Mouse (Mus musculus): ENCODE measurements around the gene Mrps11. TPM values are rescaled to one million over a fixed set of nuclear protein-coding genes. Genes with fewer than 3 reads are reported as not detected.

The Mrps11 gene
- polyA plus RNA-seq, 2 experiments, result 70.7 to 84.4 TPM

DNA sequence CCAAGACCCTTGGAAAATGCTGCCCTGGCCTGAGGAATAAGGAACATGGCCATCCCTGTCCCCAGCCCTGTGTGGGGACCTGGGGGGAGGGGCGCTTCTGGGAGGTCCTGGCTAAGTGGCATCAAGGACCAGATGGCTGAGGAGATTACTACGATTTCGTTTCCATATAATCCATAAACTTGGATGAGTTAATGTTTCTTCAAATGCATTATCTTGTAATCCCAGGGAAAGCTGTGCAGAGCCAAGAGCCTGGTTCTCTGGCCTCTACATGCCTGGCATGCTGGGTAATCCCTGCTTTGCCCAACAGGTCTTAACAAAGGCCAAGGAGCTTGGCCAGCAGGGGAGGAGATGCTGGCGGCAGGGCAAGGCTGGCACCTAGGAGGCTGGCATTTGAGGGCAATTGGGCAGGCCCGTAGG, 17.7 kb upstream of the Mrps11 start:
- H3K4me1 ChIP-seq (ENCODE audit: control insufficient read depth, insufficient read depth, low read length), result no peaks in the 10 kb centered on the region
- no peak for TF ChIP-seq POLR2A (IDR thresholded peaks at IDR 0.05; ENCODE audit: borderline replicate concordance, extremely low read depth, insufficient read depth, insufficient read length)
- 72% methylated on average over 5 of the region's 5 CpGs for WGBS
- no peak overlapping the region for H3K4me3 ChIP-seq (replicated peaks; ENCODE audit: low read length)
- no peak overlapping the region for H3K27ac ChIP-seq (replicated peaks; ENCODE audit: low read depth, low read length)
- H3K36me3 ChIP-seq (ENCODE audit: control insufficient read depth, insufficient read depth, low read length), result no peaks in the 10 kb centered on the region
- no peak overlapping the region for H3K9ac ChIP-seq (ENCODE audit: low read depth, low read length, severe bottlenecking)
- DNase-seq (ENCODE audit: low spot score) (no peak), ATAC-seq (ENCODE audit: low FRiP score, low read depth) (no peak)
- no peaks in the 10 kb centered on the region for H3K9me3 ChIP-seq (ENCODE audit: control insufficient read depth, low read length)
- H3K27me3 ChIP-seq (ENCODE audit: control insufficient read depth, insufficient read depth, low read length), result no peaks in the 10 kb centered on the region
- no peak overlapping the region for H3K4me2 ChIP-seq (replicated peaks; ENCODE audit: low read depth, low read length, severe bottlenecking)

DNA sequence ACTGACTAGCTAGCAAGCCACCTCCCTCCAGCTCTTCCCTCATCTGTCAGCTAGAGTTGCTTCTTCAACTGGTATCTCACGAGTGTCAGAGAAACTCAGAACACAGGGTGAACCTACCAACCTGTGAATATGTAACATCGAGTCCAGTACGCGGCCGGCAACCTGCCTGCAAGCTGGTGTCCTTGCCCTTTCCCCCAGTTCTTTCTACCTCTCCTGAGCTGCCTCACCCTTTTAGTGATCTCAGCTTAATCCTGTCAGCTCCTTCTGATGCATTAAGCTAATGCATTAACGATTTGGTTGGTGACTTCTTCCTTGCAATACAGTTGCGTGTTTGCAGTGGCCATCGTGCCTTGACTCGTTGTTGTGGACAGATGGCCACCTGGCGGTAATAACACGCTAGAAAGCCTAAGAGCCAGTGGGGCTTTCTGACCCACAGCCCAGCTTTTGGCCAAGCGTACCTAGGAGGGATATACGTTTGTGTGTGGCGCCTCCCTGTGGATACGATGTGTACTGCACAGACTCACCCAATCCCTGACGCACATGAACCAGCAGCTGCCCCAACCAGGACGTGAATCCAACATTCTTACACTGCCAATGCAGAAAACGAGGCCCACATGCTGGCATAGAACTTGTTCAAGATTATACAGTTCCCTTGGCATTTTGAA, 16.8 kb upstream of the Mrps11 start:
- Histone ChIP-seq H3K4me2 (replicated peaks; ENCODE audit: low read depth, low read length, severe bottlenecking) (no peak overlapping the region), H3K9me3 (ENCODE audit: control insufficient read depth, low read length) (no peaks in the 10 kb centered on the region), H3K36me3 (ENCODE audit: control insufficient read depth, insufficient read depth, low read length) (no peaks in the 10 kb centered on the region), H3K27ac (replicated peaks; ENCODE audit: low read depth, low read length) (no peak overlapping the region), H3K4me3 (replicated peaks; ENCODE audit: low read length) (no peak overlapping the region), H3K9ac (ENCODE audit: low read depth, low read length, severe bottlenecking) (no peak overlapping the region; the same call in 1 of the 2 replicates), H3K4me1 (ENCODE audit: control insufficient read depth, insufficient read depth, low read length) (no peaks in the 10 kb centered on the region), H3K27me3 (ENCODE audit: control insufficient read depth, insufficient read depth, low read length) (no peaks in the 10 kb centered on the region)
- WGBS, result 21% methylated on average over 18 of the region's 18 CpGs
- DNase-seq (ENCODE audit: low spot score) (peak; percentile 67), ATAC-seq (ENCODE audit: low FRiP score, low read depth) (peak; percentile 68)
- TF ChIP-seq POLR2A (IDR thresholded peaks at IDR 0.05; ENCODE audit: borderline replicate concordance, extremely low read depth, insufficient read depth, insufficient read length), result no peak

DNA sequence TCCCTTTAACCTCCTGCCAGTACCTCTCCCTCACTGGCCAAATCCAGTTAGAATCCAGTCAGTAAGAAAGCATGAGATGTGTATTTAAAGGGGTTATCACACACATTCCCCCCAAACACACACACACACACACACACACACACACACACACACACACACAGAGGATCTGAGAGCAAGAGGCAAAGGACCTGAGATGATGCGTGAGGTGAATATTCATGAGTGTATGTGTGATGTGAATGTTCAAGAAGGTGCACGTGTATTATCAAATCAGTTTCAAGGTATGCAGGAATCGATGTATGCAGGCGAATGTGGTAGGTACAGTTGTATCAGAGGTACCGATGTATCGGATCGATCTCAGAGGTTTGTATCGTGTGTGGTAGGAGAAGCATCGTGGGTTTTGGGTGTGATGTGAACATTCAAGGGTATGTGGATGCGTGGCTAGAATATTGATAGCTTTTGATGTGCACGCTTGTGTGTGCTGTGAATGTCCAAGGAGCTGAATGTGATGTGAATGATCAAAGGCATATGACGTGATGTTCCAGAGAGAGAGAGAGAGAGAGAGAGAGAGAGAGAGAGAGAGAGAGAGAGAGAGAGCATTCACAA, 14.9 kb upstream of the Mrps11 start:
- Histone ChIP-seq H3K27me3 (ENCODE audit: control insufficient read depth, insufficient read depth, low read length) (no peaks in the 10 kb centered on the region), H3K9me3 (ENCODE audit: control insufficient read depth, low read length) (no peaks in the 10 kb centered on the region), H3K4me3 (replicated peaks; ENCODE audit: low read length) (no peak overlapping the region), H3K4me1 (ENCODE audit: control insufficient read depth, insufficient read depth, low read length) (no peaks in the 10 kb centered on the region), H3K4me2 (replicated peaks; ENCODE audit: low read depth, low read length, severe bottlenecking) (no peak overlapping the region), H3K36me3 (ENCODE audit: control insufficient read depth, insufficient read depth, low read length) (peaks cover 3% of the 10 kb centered on the region), H3K27ac (replicated peaks; ENCODE audit: low read depth, low read length) (no peak overlapping the region), H3K9ac (ENCODE audit: low read depth, low read length, severe bottlenecking) (no peak overlapping the region)
- ATAC-seq (ENCODE audit: low FRiP score, low read depth) (no peak), DNase-seq (ENCODE audit: low spot score) (no peak)
- 86% methylated on average over 12 of the region's 12 CpGs for WGBS
- TF ChIP-seq POLR2A (IDR thresholded peaks at IDR 0.05; ENCODE audit: borderline replicate concordance, extremely low read depth, insufficient read depth, insufficient read length), result no peak

DNA sequence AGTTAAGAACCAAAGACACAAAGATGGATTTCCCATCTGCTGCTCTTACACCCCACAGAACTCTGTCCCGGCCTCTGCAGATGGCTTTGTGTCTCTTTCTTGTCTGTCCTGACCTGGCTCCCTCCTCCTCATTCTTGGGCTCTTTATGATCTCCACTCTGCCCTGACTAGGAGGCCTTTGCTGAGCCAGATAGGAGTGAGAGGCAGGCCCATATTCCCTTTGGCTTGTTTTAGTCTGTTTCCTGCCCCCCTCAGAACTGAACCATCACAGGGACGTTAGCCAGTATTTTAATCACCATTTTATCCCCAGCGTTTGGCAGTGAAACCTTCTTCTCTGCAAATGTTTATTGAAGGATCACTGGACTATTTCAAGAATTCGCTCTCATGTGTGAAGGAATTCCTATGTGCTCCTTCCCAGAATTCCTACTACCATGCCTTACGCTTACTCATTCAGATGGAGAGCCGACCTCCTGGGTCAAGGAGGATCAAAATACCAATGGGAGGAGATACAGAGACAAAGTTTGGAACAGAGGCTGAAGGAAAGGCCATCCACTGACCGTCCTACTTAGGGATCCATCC, 13.8 kb upstream of the Mrps11 start:
- DNase-seq (ENCODE audit: low spot score), result peak; percentile 8
- H3K4me2 ChIP-seq (replicated peaks; ENCODE audit: low read depth, low read length, severe bottlenecking), result no peak overlapping the region
- H3K36me3 ChIP-seq (ENCODE audit: control insufficient read depth, insufficient read depth, low read length), result peaks cover 14% of the 10 kb centered on the region
- no peak overlapping the region for H3K27ac ChIP-seq (replicated peaks; ENCODE audit: low read depth, low read length)
- 62% methylated on average over 7 of the region's 7 CpGs for WGBS
- H3K9me3 ChIP-seq (ENCODE audit: control insufficient read depth, low read length), result no peaks in the 10 kb centered on the region
- TF ChIP-seq POLR2A (IDR thresholded peaks at IDR 0.05; ENCODE audit: borderline replicate concordance, extremely low read depth, insufficient read depth, insufficient read length), result no peak
- no peak overlapping the region for H3K4me3 ChIP-seq (replicated peaks; ENCODE audit: low read length)
- no peaks in the 10 kb centered on the region for H3K27me3 ChIP-seq (ENCODE audit: control insufficient read depth, insufficient read depth, low read length)
- no peak overlapping the region for H3K9ac ChIP-seq (ENCODE audit: low read depth, low read length, severe bottlenecking)
- no peak for ATAC-seq (ENCODE audit: low FRiP score, low read depth)
- no peaks in the 10 kb centered on the region for H3K4me1 ChIP-seq (ENCODE audit: control insufficient read depth, insufficient read depth, low read length)

DNA sequence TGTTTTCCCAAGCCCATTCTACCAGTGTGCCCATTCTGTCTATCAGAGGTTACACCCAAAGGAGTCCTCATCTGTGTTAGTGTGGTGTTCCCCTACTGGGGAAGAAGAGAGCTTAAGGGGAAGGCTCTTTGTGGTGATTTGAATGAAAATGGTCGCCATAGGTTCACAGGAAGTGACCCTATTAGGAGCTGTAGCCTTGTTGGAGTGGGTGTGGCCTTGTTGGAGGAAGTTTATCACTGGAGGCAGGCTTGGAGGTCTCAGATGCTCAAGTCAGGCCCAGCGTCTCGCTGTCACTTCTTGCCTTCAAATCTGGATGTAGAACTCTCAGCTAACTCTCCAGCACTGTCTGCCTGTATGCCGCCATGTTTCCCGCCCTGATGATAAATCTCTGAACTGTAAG, 12.0 kb upstream of the Mrps11 start:
- ATAC-seq (ENCODE audit: low FRiP score, low read depth), result no peak
- TF ChIP-seq POLR2A (IDR thresholded peaks at IDR 0.05; ENCODE audit: borderline replicate concordance, extremely low read depth, insufficient read depth, insufficient read length), result no peak
- Histone ChIP-seq H3K4me2 (replicated peaks; ENCODE audit: low read depth, low read length, severe bottlenecking) (no peak overlapping the region), H3K4me3 (replicated peaks; ENCODE audit: low read length) (no peak overlapping the region), H3K4me1 (ENCODE audit: control insufficient read depth, insufficient read depth, low read length) (no peaks in the 10 kb centered on the region), H3K9ac (ENCODE audit: low read depth, low read length, severe bottlenecking) (no peak overlapping the region), H3K27me3 (ENCODE audit: control insufficient read depth, insufficient read depth, low read length) (no peaks in the 10 kb centered on the region), H3K27ac (replicated peaks; ENCODE audit: low read depth, low read length) (no peak overlapping the region), H3K36me3 (ENCODE audit: control insufficient read depth, insufficient read depth, low read length) (peaks cover 31% of the 10 kb centered on the region), H3K9me3 (ENCODE audit: control insufficient read depth, low read length) (no peaks in the 10 kb centered on the region)
- WGBS, result 90% methylated on average over 5 of the region's 5 CpGs
- DNase-seq (ENCODE audit: low spot score), result no peak

All from limb, embryonic 14.5 days (tissue).